Mouse (Mus musculus): ENCODE results near the gene Plcb4. TPM values are rescaled to one million over a fixed set of nuclear protein-coding genes. Genes with fewer than 3 reads are reported as not detected.

Plcb4 gene
- polyA plus RNA-seq, 1 experiment from 2014 or later = 26.0 TPM

DNA sequence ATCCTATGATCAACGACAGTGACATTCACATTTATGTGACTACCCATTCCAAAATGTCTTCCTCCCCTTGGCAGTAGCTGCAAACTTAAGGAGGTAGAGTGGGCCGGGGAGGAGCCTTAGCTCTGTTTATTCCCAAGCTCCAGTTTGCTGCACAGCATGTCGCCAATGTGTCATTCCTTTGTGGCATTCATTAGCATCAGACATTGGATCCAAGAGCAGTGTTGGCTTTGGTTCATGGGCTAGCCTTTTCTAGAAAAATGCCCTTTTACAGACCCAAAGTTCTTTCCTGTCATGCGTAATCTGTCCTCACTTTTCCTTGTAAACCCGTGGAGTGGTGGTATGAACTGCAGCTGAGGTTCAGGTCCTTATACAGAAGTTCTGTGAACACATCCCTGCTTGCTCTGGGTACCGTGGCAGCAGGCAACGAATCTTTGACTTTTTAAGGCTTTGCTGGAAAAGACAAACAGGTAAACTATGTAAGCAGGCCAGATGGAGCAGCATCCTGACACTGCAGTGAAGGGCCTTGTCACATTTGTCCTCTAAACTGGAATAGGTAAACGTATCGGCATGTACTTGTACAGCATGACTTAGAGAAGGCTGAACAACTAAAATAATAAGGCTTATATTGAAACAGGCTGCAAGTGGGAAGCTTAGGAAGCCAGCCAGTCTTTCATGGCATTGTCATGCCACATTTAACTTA lies 270.4 kb downstream of the Plcb4 start:
- ATAC-seq (ENCODE audit: extremely low read depth, insufficient number of reproducible peaks, low FRiP score, low TSS enrichment) = no peak
- no peak overlapping the region for H3K27ac ChIP-seq (replicated peaks)
- no peak overlapping the region for H3K9ac ChIP-seq
- H3K4me3 ChIP-seq = no peak overlapping the region
- no peak overlapping the region for H3K4me2 ChIP-seq
- WGBS = 80% methylated on average over 9 of the region's 9 CpGs
- H3K4me1 ChIP-seq = 0 out of 2 replicates have a peak, but pooled peaks cover 6% of the 10 kb centered on the region
- no peaks in the 10 kb centered on the region for H3K9me3 ChIP-seq
- peaks cover 8% of the 10 kb centered on the region for H3K36me3 ChIP-seq
- H3K27me3 ChIP-seq (replicated peaks) = no peaks in the 10 kb centered on the region

GRCm38 (mm10) chr2:135930696-135931095 lies 271.9 kb downstream of the Plcb4 start:
- 0 out of 2 replicates have a peak, but pooled peaks cover 6% of the 10 kb centered on the region for H3K4me1 ChIP-seq
- H3K36me3 ChIP-seq = peaks cover 8% of the 10 kb centered on the region
- no peak overlapping the region for H3K9ac ChIP-seq
- 71% methylated on average over 4 of the region's 4 CpGs for WGBS
- no peak overlapping the region for H3K27ac ChIP-seq (replicated peaks)
- H3K27me3 ChIP-seq (replicated peaks) = no peaks in the 10 kb centered on the region
- no peak for ATAC-seq (ENCODE audit: extremely low read depth, insufficient number of reproducible peaks, low FRiP score, low TSS enrichment)
- H3K9me3 ChIP-seq = no peaks in the 10 kb centered on the region
- no peak overlapping the region for H3K4me2 ChIP-seq
- no peak overlapping the region for H3K4me3 ChIP-seq

GRCm38 (mm10) chr2:135932569-135932968 lies 273.8 kb downstream of the Plcb4 start:
- 79% methylated on average over 4 of the region's 4 CpGs for WGBS
- no peaks in the 10 kb centered on the region for H3K27me3 ChIP-seq (replicated peaks)
- no peak overlapping the region for H3K27ac ChIP-seq (replicated peaks)
- no peak for ATAC-seq (ENCODE audit: extremely low read depth, insufficient number of reproducible peaks, low FRiP score, low TSS enrichment)
- H3K9ac ChIP-seq = no peak overlapping the region
- H3K4me2 ChIP-seq = no peak overlapping the region
- peaks cover 8% of the 10 kb centered on the region for H3K36me3 ChIP-seq
- H3K9me3 ChIP-seq = no peaks in the 10 kb centered on the region
- H3K4me1 ChIP-seq = peaks cover 10% of the 10 kb centered on the region
- H3K4me3 ChIP-seq = no peak overlapping the region

- WGBS = 47% methylated on average over 6 of the region's 6 CpGs
- no peak overlapping the region for H3K4me3 ChIP-seq
- no peaks in the 10 kb centered on the region for H3K9me3 ChIP-seq
- no peak overlapping the region for H3K4me2 ChIP-seq
- H3K36me3 ChIP-seq = peaks cover 11% of the 10 kb centered on the region
- H3K27ac ChIP-seq (replicated peaks) = peak overlapping the region; percentile 31; the same call in 1 of the 2 replicates
- ATAC-seq (ENCODE audit: extremely low read depth, insufficient number of reproducible peaks, low FRiP score, low TSS enrichment) = no peak
- H3K4me1 ChIP-seq = peaks cover 18% of the 10 kb centered on the region
- H3K27me3 ChIP-seq (replicated peaks) = no peaks in the 10 kb centered on the region
- H3K9ac ChIP-seq = no peak overlapping the region
These were observed 277.6 kb downstream of the Plcb4 start for GRCm38 (mm10) chr2:135936376-135936775.

- no peaks in the 10 kb centered on the region for H3K27me3 ChIP-seq (replicated peaks)
- H3K9me3 ChIP-seq = no peaks in the 10 kb centered on the region
- ATAC-seq (ENCODE audit: extremely low read depth, insufficient number of reproducible peaks, low FRiP score, low TSS enrichment) = no peak
- H3K4me2 ChIP-seq = no peak overlapping the region
- peaks cover 14% of the 10 kb centered on the region for H3K36me3 ChIP-seq
- no peak overlapping the region for H3K9ac ChIP-seq
- WGBS = 75% methylated on average over 6 of the region's 6 CpGs
- H3K4me3 ChIP-seq = no peak overlapping the region
- no peak overlapping the region for H3K27ac ChIP-seq (replicated peaks)
- peaks cover 18% of the 10 kb centered on the region for H3K4me1 ChIP-seq
These were observed 278.8 kb downstream of the Plcb4 start for GRCm38 (mm10) chr2:135937646-135938045.

DNA sequence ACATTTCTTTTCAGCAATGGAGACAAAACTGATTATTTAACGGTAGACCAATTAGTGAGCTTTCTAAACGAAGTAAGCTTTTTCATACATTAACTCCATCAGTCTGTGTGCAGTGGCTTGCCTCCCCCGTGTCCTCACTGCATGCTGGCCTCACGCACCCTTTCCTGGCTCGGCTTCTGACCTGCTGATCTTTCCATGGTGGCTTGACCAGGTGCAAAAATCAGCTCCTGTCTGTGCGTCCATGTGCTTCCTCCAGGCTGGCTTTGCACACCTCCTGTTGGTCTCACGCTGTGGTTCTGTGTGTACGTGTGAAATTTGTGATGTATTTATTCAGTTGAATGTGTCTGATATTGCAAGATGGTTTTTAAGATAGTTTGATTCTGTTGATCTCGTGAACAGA lies 281.1 kb downstream of the Plcb4 start:
- H3K27ac ChIP-seq (replicated peaks) = no peak overlapping the region
- H3K9ac ChIP-seq = no peak overlapping the region
- WGBS = 62% methylated on average over 9 of the region's 9 CpGs
- no peaks in the 10 kb centered on the region for H3K27me3 ChIP-seq (replicated peaks)
- H3K4me2 ChIP-seq = no peak overlapping the region
- H3K36me3 ChIP-seq = peaks cover 11% of the 10 kb centered on the region
- ATAC-seq (ENCODE audit: extremely low read depth, insufficient number of reproducible peaks, low FRiP score, low TSS enrichment) = no peak
- no peak overlapping the region for H3K4me3 ChIP-seq
- H3K4me1 ChIP-seq = peaks cover 18% of the 10 kb centered on the region
- H3K9me3 ChIP-seq = no peaks in the 10 kb centered on the region

GRCm38 (mm10) chr2:135947839-135948238 lies 289.0 kb downstream of the Plcb4 start:
- Histone ChIP-seq H3K4me2 (no peak overlapping the region), H3K4me3 (no peak overlapping the region), H3K9ac (no peak overlapping the region), H3K27me3 (replicated peaks) (no peaks in the 10 kb centered on the region), H3K27ac (replicated peaks) (no peak overlapping the region), H3K9me3 (peaks cover 4% of the 10 kb centered on the region), H3K36me3 (peaks cover 48% of the 10 kb centered on the region), H3K4me1 (no peaks in the 10 kb centered on the region)
- WGBS = 66% methylated on average over 1 of the region's 1 CpGs
- no peak for ATAC-seq (ENCODE audit: extremely low read depth, insufficient number of reproducible peaks, low FRiP score, low TSS enrichment)

DNA sequence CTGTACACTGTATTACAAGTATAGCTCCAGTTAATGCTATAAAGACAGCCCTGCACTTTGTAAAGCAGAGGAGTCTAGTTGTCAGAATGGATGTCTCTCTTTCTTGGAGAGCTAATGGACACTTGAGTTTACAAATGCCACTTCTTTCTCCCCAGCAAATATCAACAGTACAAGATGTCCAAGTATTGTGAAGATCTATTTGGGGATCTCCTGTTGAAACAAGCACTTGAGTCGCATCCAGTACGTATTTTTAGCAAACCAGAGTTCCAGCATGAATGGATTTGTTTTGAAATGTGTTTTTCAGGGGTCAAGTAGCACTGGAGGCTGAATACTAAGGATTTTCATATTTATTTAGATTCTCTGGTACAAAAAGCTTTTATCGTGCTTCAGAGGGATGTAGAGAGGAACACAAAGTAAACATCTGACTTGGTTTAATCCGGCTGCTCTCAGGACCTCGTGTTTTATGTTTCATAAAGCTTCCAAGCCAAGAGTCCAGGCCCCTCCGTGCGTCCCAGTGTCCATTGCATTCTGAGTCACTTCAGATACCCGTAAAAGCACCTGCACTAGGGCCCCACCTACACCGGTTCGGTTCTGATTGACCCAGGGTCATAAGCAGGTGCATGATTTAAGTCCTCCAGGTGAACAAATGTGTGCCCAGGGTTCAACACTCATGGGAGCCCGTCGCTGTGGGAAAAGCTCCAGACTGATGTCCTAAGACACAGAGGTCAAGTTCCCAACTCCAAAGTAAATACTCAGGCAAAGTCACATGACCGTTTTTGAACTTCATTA lies 296.1 kb downstream of the Plcb4 start:
- H3K4me1 ChIP-seq = 0 out of 2 replicates have a peak, but pooled peaks cover 11% of the 10 kb centered on the region
- no peak overlapping the region for H3K4me2 ChIP-seq
- no peak for ATAC-seq (ENCODE audit: extremely low read depth, insufficient number of reproducible peaks, low FRiP score, low TSS enrichment)
- no peak overlapping the region for H3K9ac ChIP-seq
- no peaks in the 10 kb centered on the region for H3K27me3 ChIP-seq (replicated peaks)
- 72% methylated on average over 13 of the region's 13 CpGs for WGBS
- no peaks in the 10 kb centered on the region for H3K9me3 ChIP-seq
- H3K4me3 ChIP-seq = no peak overlapping the region
- H3K36me3 ChIP-seq = peaks cover 44% of the 10 kb centered on the region
- no peak overlapping the region for H3K27ac ChIP-seq (replicated peaks)

GRCm38 (mm10) chr2:135955796-135956195 lies 297.0 kb downstream of the Plcb4 start:
- 80% methylated on average over 8 of the region's 8 CpGs for WGBS
- no peak for ATAC-seq (ENCODE audit: extremely low read depth, insufficient number of reproducible peaks, low FRiP score, low TSS enrichment)
- peaks cover 36% of the 10 kb centered on the region for H3K36me3 ChIP-seq
- H3K9me3 ChIP-seq = no peaks in the 10 kb centered on the region
- H3K4me3 ChIP-seq = no peak overlapping the region
- H3K27me3 ChIP-seq (replicated peaks) = no peaks in the 10 kb centered on the region
- no peak overlapping the region for H3K4me2 ChIP-seq
- H3K27ac ChIP-seq (replicated peaks) = no peak overlapping the region
- no peak overlapping the region for H3K9ac ChIP-seq
- 0 out of 2 replicates have a peak, but pooled peaks cover 11% of the 10 kb centered on the region for H3K4me1 ChIP-seq

DNA sequence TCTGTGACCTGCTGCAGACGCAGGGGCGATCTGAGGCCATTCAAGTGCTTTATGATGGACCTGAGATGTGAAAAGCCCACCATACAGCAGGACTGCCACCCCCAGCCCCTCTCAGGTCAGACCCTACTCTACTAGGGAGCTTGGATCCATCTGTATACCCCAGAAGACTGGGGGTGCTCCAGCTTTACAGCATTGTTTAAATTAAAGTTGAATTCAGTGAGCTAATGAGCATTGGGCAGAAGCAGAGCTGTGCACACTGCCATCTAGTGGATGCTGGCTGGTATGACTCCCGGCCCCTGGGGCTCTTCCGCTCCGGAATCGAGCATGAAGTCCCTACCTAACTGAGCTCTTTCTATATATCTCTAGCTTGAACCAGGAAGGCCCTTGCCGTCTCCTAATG lies 298.9 kb downstream of the Plcb4 start:
- Histone ChIP-seq H3K4me3 (no peak overlapping the region), H3K4me1 (peaks cover 16% of the 10 kb centered on the region), H3K27me3 (replicated peaks) (peaks cover 6% of the 10 kb centered on the region; the same call in 1 of the 2 replicates), H3K4me2 (no peak overlapping the region), H3K27ac (replicated peaks) (no peak overlapping the region), H3K9ac (no peak overlapping the region), H3K9me3 (no peaks in the 10 kb centered on the region), H3K36me3 (peaks cover 25% of the 10 kb centered on the region)
- 32% methylated on average over 7 of the region's 7 CpGs for WGBS
- no peak for ATAC-seq (ENCODE audit: extremely low read depth, insufficient number of reproducible peaks, low FRiP score, low TSS enrichment)

GRCm38 (mm10) chr2:135958453-135958852 lies 299.6 kb downstream of the Plcb4 start:
- 87% methylated on average over 17 of the region's 17 CpGs for WGBS
- H3K4me1 ChIP-seq = peaks cover 20% of the 10 kb centered on the region
- H3K36me3 ChIP-seq = peaks cover 21% of the 10 kb centered on the region
- ATAC-seq (ENCODE audit: extremely low read depth, insufficient number of reproducible peaks, low FRiP score, low TSS enrichment) = no peak
- H3K9me3 ChIP-seq = no peaks in the 10 kb centered on the region
- H3K27me3 ChIP-seq (replicated peaks) = peaks cover 6% of the 10 kb centered on the region; the same call in 1 of the 2 replicates
- H3K9ac ChIP-seq = no peak overlapping the region
- H3K4me2 ChIP-seq = no peak overlapping the region
- H3K4me3 ChIP-seq = no peak overlapping the region
- H3K27ac ChIP-seq (replicated peaks) = no peak overlapping the region
